Mouse (Mus musculus): ENCODE data around the gene Trim62.

GRCm38 (mm10) chr4:128849686-128850085, 33.7 kb upstream of the Trim62 start:
- TF ChIP-seq CTCF (IDR thresholded peaks at IDR 0.05; ENCODE audit: borderline replicate concordance, extremely low read depth, insufficient read depth, insufficient read length) (no peak), POLR2A (IDR thresholded peaks at IDR 0.05; ENCODE audit: borderline replicate concordance, extremely low read depth, insufficient read depth, insufficient read length, poor library complexity, severe bottlenecking) (no peak)

Data from brain, embryonic 14.5 days (tissue).